Mouse (Mus musculus) testis, adult 2 months (tissue): Measurements from ENCODE around the gene 4931428L18Rik. TPM values are rescaled to one million over a fixed set of nuclear protein-coding genes. Genes with fewer than 3 reads are reported as not detected.

Experiments
- H3K27ac ChIP-seq: fragments of 200-500 bp; 2 replicates; pipeline ENCODE4 v1.5.1; 2012; ENCODE audit warnings: low read depth, low read length; ENCODE audit not compliant: control insufficient read depth, insufficient read depth
- H3K27me3 ChIP-seq: fragments of 200-500 bp; 2 replicates; pipeline ENCODE4 v1.6.1; 2012; ENCODE audit warnings: mild to moderate bottlenecking, low read length, moderate library complexity; ENCODE audit not compliant: control insufficient read depth, insufficient read depth
- H3K36me3 ChIP-seq: fragments of 200-500 bp; 2 replicates; pipeline ENCODE4 v1.6.1; 2012; ENCODE audit warnings: mild to moderate bottlenecking, low read length; ENCODE audit not compliant: control insufficient read depth, insufficient read depth
- H3K4me1 ChIP-seq: fragments of 200-500 bp; 2 replicates; pipeline ENCODE4 v1.6.1; 2012; ENCODE audit warnings: low read length; ENCODE audit not compliant: control insufficient read depth, insufficient read depth
- H3K4me3 ChIP-seq: fragments of 200-500 bp; 2 replicates; pipeline ENCODE4 v1.5.1; 2012; ENCODE audit warnings: low read depth, mild to moderate bottlenecking, low read length, moderate library complexity, mixed read lengths; ENCODE audit not compliant: control insufficient read depth
- CTCF ChIP-seq: fragments of 200-500 bp; IDR thresholded peaks from 2 replicates; pipeline ENCODE4 v1.5.1; 2012; ENCODE audit warnings: low read depth, mild to moderate bottlenecking, inconsistent platforms, low read length, moderate library complexity; ENCODE audit not compliant: control insufficient read depth, insufficient read depth, insufficient replicate concordance
- POLR2A ChIP-seq: fragments of 200-500 bp; IDR thresholded peaks from 2 replicates; pipeline ENCODE4 v1.6.1; 2012; ENCODE audit warnings: low read depth, mild to moderate bottlenecking, inconsistent platforms, low read length, moderate library complexity; ENCODE audit not compliant: control insufficient read depth
- polyA plus RNA-seq: library from polyadenylated mRNA; depleted of rRNA; stranded (reverse); fragments of >200 nt; gene quantifications from 2 replicates; pipeline ENCODE4 v1.2.3, GENCODE M21; 2012

The 4931428L18Rik gene
- polyA plus RNA-seq, 1 experiment, result 122 TPM

DNA sequence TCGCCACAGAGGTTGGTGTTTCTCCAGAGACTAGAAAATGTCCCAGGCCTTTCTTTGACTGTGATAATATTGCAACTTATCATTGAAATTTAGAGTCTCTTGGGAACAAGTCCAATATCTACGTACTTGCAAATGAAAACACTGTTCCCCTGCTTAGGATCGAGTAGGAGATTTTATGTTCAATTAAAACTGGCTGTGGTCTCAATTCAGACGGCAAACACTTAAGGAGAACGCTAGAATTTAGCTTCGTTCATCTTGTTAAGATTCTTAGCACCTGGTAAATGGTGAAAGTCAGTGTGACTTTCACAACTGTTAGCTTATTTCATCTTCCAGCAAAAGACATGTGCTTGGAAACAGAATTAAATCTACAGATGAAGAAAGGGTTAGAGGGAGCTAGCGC lies 17.1 kb downstream of the 4931428L18Rik start:
- TF ChIP-seq CTCF (no peak), POLR2A (no peak)
- no peaks in the 10 kb centered on the region for H3K27me3 ChIP-seq
- no peaks in the 10 kb centered on the region for H3K36me3 ChIP-seq
- no peak overlapping the region for H3K4me3 ChIP-seq
- H3K4me1 ChIP-seq, result peaks cover 3% of the 10 kb centered on the region
- no peak overlapping the region for H3K27ac ChIP-seq

DNA sequence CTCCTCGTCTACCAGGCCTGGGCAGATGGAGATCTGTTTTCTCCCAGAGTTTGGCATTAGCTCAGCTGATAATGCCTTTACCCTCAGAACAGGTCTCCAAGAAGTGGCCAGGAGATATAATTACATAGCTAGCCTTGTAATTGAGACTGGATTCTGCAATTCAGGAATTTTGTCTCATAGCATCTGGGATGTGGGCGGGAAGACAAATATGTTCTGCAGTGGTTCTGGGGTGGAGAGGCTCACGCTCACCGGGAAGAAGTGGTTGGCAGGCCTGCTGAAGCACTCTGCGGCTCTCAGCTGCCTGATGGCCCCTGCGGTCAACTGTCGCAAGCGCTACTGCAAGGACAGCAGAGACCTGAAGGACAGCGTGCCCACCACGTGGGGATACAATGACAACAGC lies 18.7 kb downstream of the 4931428L18Rik start:
- TF ChIP-seq POLR2A (no peak), CTCF (no peak)
- Histone ChIP-seq H3K36me3 (no peaks in the 10 kb centered on the region), H3K27ac (no peak overlapping the region), H3K27me3 (no peaks in the 10 kb centered on the region), H3K4me1 (peaks cover 3% of the 10 kb centered on the region), H3K4me3 (no peak overlapping the region)

DNA sequence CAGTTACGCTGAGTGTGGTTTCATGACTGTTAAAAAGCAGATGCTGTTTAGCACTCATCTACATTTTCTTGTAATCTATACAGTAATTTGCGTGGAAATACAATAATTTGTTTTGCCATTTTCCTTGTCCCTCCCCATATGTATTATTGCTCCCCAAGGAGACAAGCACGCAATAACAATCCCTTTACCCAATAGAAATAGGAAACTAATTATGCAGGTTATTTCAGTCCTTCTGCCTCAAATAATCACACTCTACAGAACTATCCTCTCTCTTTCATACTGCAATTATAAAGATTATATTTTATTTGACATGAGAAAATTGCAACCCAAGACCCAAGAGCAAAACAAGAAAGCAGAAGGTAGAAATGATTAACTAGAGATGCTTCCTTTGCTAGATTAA lies 25.5 kb downstream of the 4931428L18Rik start:
- Histone ChIP-seq H3K36me3 (no peaks in the 10 kb centered on the region), H3K4me3 (no peak overlapping the region), H3K27ac (no peak overlapping the region), H3K4me1 (no peaks in the 10 kb centered on the region), H3K27me3 (no peaks in the 10 kb centered on the region)
- TF ChIP-seq POLR2A, result no peak
- TF ChIP-seq CTCF, result no peak

DNA sequence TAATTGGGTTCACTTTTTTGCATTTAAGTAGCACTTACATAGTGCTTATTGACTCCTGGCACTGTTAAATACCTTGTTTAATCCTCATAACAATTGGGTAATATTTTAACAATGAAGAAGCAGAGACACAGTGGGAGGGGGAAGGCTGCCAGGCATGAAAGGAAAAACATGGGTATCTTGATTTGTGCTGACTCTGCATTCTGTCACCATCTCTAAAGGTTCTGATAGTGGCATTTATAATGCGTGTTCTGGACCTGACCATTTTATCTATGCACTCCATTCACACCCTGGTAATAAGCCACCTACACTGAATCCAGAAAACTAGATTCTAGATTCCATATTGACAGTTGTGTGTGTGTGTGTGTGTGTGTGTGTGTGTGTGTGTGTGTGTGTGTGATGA lies 26.9 kb downstream of the 4931428L18Rik start:
- H3K4me1 ChIP-seq, result no peaks in the 10 kb centered on the region
- TF ChIP-seq POLR2A (no peak), CTCF (no peak)
- no peaks in the 10 kb centered on the region for H3K36me3 ChIP-seq
- H3K27ac ChIP-seq, result no peak overlapping the region
- no peaks in the 10 kb centered on the region for H3K27me3 ChIP-seq
- H3K4me3 ChIP-seq, result no peak overlapping the region

DNA sequence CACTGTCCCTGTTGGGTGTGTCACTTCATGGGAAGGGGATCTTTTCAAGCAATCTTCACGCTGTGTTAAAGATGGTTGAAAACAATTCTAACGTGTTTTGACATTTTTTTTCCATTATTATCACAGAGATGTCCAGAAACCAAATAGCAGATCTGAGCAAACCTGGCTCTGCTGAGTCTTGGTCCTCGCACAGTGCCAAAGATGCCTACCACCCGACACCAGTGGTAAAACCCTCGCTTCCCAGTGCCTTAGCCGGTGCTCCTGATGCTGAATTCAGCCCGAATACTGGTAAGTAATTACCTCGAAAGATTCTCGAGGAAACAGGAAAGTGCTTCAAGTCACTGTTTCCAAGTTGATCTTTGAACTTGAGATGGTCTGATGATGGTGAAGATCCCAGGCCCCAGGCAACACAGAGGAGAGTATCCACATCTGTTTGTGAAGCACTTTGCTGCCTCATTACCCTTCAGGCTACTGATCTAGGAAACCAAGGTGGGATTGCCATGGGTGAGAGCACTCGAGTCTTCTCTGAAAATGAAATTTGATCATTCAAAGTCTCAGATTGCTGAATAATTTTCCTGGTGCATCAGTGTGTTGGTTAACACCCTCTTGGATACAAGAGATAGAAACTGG lies 32.1 kb downstream of the 4931428L18Rik start:
- H3K4me3 ChIP-seq, result no peak overlapping the region

DNA sequence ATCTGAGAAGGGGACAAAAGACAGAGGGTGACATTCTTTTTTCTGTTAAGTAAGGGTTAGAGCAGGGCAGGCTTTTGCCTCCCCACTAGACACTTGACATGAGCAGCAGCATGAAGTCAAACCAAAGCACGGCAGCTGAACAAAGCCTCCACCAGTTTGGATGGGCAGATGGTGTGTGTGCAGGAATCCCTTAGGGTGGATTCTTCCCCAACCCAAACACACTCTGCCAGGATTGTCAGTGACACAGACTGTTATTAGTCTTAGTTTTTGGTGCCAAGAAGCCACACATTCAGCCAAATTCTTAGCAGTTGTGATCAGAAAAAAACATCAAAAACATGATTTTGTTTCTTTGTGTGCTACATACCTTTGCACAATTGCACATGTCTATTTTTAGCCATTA lies 44.2 kb downstream of the 4931428L18Rik start:
- H3K27ac ChIP-seq, result no peak overlapping the region
- no peak overlapping the region for H3K4me3 ChIP-seq
- no peaks in the 10 kb centered on the region for H3K4me1 ChIP-seq
- TF ChIP-seq POLR2A (no peak), CTCF (no peak)
- H3K36me3 ChIP-seq, result no peaks in the 10 kb centered on the region
- no peaks in the 10 kb centered on the region for H3K27me3 ChIP-seq

More for the DNA sequence above, 32.1 kb downstream of the 4931428L18Rik start:
- Histone ChIP-seq H3K27me3 (no peaks in the 10 kb centered on the region), H3K27ac (no peak overlapping the region), H3K4me1 (no peaks in the 10 kb centered on the region), H3K36me3 (no peaks in the 10 kb centered on the region)
- TF ChIP-seq POLR2A (no peak), CTCF (no peak)

DNA sequence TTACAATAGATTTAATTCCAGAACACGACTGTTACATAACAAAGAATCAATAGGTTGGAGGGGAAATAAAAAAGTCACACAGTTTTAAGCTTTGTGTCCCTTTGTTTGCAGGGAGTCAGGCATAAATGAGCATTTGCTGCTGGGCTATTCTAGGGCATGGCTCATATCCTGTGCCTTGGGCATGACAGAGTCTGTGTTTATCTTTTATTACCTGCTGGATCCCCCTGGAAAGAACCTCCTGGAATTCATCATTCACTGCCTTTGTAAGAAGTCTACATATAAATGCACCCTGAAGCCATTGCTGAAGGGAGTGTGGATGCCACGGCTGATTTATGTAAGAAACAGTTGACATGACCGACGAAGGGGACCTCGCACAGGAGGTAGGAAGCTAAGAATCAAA lies 46.4 kb downstream of the 4931428L18Rik start, which contains the start of gene Lgsn:
TSS of gene Lgsn (plus strand) at position 301 of the 400 bp plus-strand sequence.
- TF ChIP-seq POLR2A, result no peak
- Histone ChIP-seq H3K27me3 (no peaks in the 10 kb centered on the region), H3K4me3 (no peak within 1 kb of the TSS), H3K4me1 (no peaks in the 10 kb centered on the region), H3K27ac (no peak within 1 kb of the TSS), H3K36me3 (no peaks in the 10 kb centered on the region)

DNA sequence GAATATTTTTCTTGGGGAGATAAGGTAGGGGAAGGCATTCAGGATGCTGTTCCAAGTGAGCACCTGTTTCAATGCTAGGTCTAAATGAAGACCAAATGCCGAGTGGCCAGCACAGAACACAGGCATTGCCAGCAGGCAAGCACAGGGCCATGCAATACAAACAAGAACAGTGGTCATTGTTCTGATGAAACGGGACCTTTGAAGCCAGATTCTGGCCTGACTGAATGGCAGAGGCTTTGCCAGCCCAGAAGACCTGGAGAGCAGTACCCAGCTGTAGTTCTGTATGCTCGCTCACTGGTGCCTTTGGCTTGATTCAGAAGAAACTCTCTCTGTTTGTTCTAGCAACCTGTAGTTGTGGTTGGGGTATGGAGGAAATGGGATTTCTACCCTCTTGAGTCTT lies 47.1 kb downstream of the 4931428L18Rik start:
- H3K4me1 ChIP-seq, result no peaks in the 10 kb centered on the region
- H3K36me3 ChIP-seq, result no peaks in the 10 kb centered on the region
- no peak for TF ChIP-seq POLR2A
- TF ChIP-seq CTCF, result no peak
- H3K27me3 ChIP-seq, result no peaks in the 10 kb centered on the region
- no peak overlapping the region for H3K27ac ChIP-seq
- no peak overlapping the region for H3K4me3 ChIP-seq
